Mouse (Mus musculus) hindbrain, embryonic 14.5 days (tissue): ENCODE results near the gene Myo1f. TPM values are rescaled to one million over a fixed set of nuclear protein-coding genes. Genes with fewer than 3 reads are reported as not detected.

ENCODE experiments used
- ATAC-seq: fragments of 200-750 bp; cut with Nextera tagmentation; 2 replicates; pipeline ENCODE4 v1.8.0; 2017; ENCODE audit warnings: moderate number of reproducible peaks, mild to moderate bottlenecking, moderate TSS enrichment, moderate library complexity; ENCODE audit not compliant: low FRiP score
- DNase-seq: peaks from one replicate; pipeline ENCODE4 v3.0.0-alpha.2; 2015; ENCODE audit warnings: low spot score
- H3K27ac ChIP-seq: fragments of 300-500 bp; sonication (generic); 2 replicates; pipeline ENCODE4 v1.5.1; 2014; ENCODE audit warnings: mild to moderate bottlenecking, moderate library complexity
- H3K27me3 ChIP-seq: fragments of 300-500 bp; sonication (generic); 2 replicates; pipeline ENCODE4 v1.6.1; 2014; ENCODE audit warnings: mild to moderate bottlenecking, low read length, mixed read lengths; ENCODE audit not compliant: control insufficient read depth, insufficient read depth
- H3K36me3 ChIP-seq: fragments of 300-500 bp; sonication (generic); replicated peaks from 2 replicates; pipeline ENCODE4 v1.6.1; 2014; ENCODE audit not compliant: control insufficient read depth, insufficient read depth
- H3K4me1 ChIP-seq: fragments of 300-500 bp; sonication (generic); replicated peaks from 2 replicates; pipeline ENCODE4 v1.6.1; 2014; ENCODE audit warnings: antibody characterized with exemption, low read length, mixed read lengths; ENCODE audit not compliant: control insufficient read depth, insufficient read depth
- H3K4me2 ChIP-seq: fragments of 300-500 bp; sonication (generic); replicated peaks from 2 replicates; pipeline ENCODE4 v1.6.1; 2014; ENCODE audit warnings: mild to moderate bottlenecking, moderate library complexity
- H3K4me3 ChIP-seq: fragments of 300-500 bp; sonication (generic); replicated peaks from 2 replicates; pipeline ENCODE4 v1.5.1; 2014; ENCODE audit warnings: mild to moderate bottlenecking, low read length
- H3K9ac ChIP-seq: fragments of 300-500 bp; sonication (generic); 2 replicates; pipeline ENCODE4 v1.6.1; 2014
- H3K9me3 ChIP-seq: fragments of 300-500 bp; sonication (generic); 2 replicates; pipeline ENCODE4 v1.6.1; 2016; ENCODE audit warnings: low read length; ENCODE audit not compliant: control insufficient read depth
- WGBS: fragments of 180-500 bp; shearing (Covaris S2); extraction: QIAGEN DNeasy Blood & Tissue Kit; methylation state at CpG from one replicate; pipeline ENCODE4 v1.1.7; 2014; 5-methylcytosine and 5-hydroxymethylcytosine counted together
- polyA plus RNA-seq: library from polyadenylated mRNA; unstranded; fragments of >200 nt; fragmentation: Nextera tagmentation; extraction: Ambion mirVana; gene quantifications from 2 replicates; pipeline ENCODE4 v1.2.1, GENCODE M21; 2014

Myo1f gene
- polyA plus RNA-seq, 1 experiment from 2014 or later = 2.0 TPM

DNA sequence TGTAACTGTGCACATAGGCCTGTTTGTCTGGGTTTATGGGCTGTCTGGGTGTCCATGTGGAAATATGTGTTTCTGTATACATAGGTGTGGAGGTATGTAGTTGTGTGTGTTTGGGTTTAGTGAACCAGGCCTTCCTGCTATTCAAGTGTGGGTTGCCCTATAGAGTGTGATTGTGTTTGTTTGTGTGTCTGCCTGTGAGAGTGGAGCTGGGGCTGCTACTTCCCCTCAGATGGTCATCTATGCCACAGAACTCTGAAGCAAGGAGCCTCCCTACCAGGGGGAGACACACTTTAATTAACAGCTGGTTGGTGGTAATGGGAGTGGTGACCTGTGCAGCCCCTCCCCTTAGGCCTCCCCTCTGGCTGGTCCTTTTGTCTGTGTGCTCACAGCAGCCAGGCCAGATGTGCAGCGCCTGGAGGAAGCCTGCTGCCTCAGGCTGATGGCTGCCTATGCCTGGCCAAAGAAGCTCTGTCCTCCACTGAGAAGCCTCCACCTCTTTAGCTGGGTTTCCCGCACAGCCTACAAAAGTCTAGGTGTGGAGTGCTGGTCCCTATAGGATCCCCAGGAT is 30.6 kb upstream of the Myo1f start:
- Histone ChIP-seq H3K9ac (peak overlapping the region; percentile 76), H3K27me3 (no peaks in the 10 kb centered on the region), H3K4me2 (peak overlapping the region; percentile 66), H3K36me3 (peaks cover 17% of the 10 kb centered on the region), H3K4me3 (peak overlapping the region; percentile 69), H3K9me3 (no peaks in the 10 kb centered on the region), H3K27ac (peak overlapping the region; percentile 64), H3K4me1 (peaks cover 16% of the 10 kb centered on the region)
- DNase-seq = no peak
- ATAC-seq = 0 out of 2 replicates have a peak, but pooled peaks have one; percentile 21
- 4% methylated on average over 2 of the region's 2 CpGs for WGBS

DNA sequence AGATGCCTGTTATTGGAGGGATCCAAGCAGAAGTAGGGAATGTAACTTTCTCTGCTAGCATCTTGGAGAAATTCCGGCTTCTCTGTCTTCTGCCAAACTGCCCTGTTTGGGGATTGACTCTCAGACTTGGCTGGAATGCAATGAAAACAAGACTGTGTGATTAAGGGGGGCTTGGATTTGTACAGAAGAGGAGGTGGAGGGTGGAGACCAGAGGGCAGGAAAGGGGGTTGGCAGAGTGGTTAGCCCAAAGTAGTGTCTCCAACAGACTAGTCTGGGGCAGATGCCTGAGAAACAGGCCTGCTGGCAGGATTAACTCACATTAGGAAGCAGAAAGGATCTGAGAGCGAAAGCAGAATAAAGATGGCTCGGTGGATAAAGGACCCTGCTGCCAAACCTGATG is 29.0 kb upstream of the Myo1f start:
- DNase-seq = no peak
- H3K9me3 ChIP-seq = no peaks in the 10 kb centered on the region
- 77% methylated on average over 3 of the region's 3 CpGs for WGBS
- ATAC-seq = no peak
- peaks cover 16% of the 10 kb centered on the region for H3K4me1 ChIP-seq
- no peak overlapping the region for H3K27ac ChIP-seq
- H3K4me2 ChIP-seq = no peak overlapping the region
- peaks cover 33% of the 10 kb centered on the region for H3K36me3 ChIP-seq
- H3K9ac ChIP-seq = no peak overlapping the region
- H3K4me3 ChIP-seq = no peak overlapping the region
- no peaks in the 10 kb centered on the region for H3K27me3 ChIP-seq

DNA sequence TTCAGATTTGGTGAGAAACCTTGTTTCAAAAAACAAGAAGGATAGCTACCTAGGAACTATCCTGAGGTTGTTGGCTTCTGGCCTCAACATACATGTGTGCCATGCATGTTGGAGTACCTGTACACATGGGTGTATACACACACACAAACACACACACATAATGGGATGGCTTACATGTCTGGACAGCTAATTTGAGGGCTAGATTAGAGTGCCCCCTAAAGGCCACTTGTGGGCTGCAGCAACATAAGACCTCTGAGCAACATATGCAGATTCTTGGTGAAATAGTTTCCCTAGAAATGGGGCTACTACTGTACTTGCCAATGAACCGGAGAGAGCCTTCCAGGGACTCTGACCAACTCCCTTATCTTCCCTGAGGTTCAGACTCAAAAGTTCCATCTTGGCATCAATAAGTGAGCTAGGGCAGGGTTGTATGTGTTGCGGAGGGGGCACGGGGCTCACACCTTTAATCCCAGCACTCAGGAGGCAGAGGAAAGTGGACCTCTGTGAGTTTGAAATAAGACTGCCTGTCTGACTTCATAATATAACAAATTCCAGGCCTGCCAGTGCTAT is 16.3 kb upstream of the Myo1f start:
- Histone ChIP-seq H3K4me3 (no peak overlapping the region), H3K9ac (no peak overlapping the region), H3K27me3 (no peaks in the 10 kb centered on the region), H3K27ac (no peak overlapping the region), H3K36me3 (peaks cover 65% of the 10 kb centered on the region), H3K4me1 (no peaks in the 10 kb centered on the region), H3K4me2 (no peak overlapping the region), H3K9me3 (no peaks in the 10 kb centered on the region)
- DNase-seq (peak; percentile 64), ATAC-seq (0 out of 2 replicates have a peak, but pooled peaks have one; percentile 40)
- WGBS = 91% methylated on average over 3 of the region's 3 CpGs

DNA sequence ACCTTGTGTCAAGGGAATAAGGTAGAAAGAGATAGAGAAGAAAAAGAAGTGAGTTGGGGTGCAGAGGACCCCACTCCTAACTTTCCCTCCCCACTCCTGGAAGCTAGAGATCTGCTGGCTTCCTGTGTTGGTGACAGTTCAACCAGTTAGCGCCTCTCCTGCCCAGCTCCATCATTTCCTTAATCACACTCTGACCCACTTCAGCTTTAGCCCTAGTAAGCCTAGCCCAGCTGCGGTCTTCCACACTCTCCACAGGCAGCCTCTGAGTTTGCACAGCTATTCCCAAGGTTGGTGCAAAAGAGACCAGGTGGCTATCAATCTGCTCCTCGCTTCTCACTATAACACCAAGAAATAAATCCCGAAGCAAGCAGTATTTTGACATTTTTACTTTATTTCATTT is 15.6 kb upstream of the Myo1f start:
- no peaks in the 10 kb centered on the region for H3K27me3 ChIP-seq
- DNase-seq (no peak), ATAC-seq (no peak)
- no peak overlapping the region for H3K4me3 ChIP-seq
- WGBS = 97% methylated on average over 4 of the region's 4 CpGs
- peaks cover 67% of the 10 kb centered on the region for H3K36me3 ChIP-seq
- no peak overlapping the region for H3K27ac ChIP-seq
- H3K9me3 ChIP-seq = no peaks in the 10 kb centered on the region
- no peaks in the 10 kb centered on the region for H3K4me1 ChIP-seq
- no peak overlapping the region for H3K4me2 ChIP-seq
- H3K9ac ChIP-seq = no peak overlapping the region

DNA sequence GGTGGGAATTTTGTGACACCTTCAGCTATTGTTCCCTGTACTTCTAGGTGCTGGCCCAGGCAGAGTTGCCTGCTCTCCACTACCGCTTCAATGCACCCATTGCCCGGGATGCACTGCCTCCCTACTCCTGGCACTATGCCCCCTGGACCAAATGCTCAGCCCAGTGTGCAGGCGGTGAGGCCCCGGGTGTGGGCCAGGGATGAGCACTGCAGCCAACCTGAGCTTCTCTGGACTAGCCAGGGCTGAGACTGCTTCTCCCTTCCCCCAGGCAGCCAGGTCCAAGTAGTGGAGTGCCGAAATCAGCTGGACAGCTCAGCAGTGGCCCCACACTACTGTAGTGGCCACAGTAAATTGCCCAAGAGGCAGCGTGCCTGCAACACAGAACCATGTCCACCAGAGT is 6.3 kb upstream of the Myo1f start:
- no peak overlapping the region for H3K27ac ChIP-seq
- ATAC-seq = no peak
- H3K27me3 ChIP-seq = no peaks in the 10 kb centered on the region
- no peak for DNase-seq
- peaks cover 67% of the 10 kb centered on the region for H3K36me3 ChIP-seq
- no peak overlapping the region for H3K4me2 ChIP-seq
- H3K4me3 ChIP-seq = no peak overlapping the region
- no peaks in the 10 kb centered on the region for H3K9me3 ChIP-seq
- H3K9ac ChIP-seq = no peak overlapping the region
- no peaks in the 10 kb centered on the region for H3K4me1 ChIP-seq
- WGBS = 92% methylated on average over 6 of the region's 6 CpGs

DNA sequence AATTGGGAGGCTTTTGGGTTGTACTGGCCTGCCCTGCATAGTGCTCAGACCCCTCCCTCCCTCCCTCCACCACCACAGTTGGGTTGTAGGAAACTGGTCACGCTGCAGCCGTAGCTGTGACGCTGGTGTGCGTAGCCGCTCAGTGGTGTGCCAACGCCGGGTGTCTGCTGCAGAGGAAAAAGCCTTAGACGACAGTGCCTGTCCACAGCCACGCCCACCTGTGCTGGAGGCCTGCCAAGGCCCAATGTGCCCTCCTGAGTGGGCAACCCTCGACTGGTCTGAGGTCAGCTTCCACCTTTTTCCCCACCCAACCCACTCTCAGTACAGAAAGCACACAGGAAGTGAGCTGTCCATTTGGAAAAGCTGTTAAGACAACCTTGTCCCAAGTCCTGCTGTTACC is 5.1 kb upstream of the Myo1f start:
- Histone ChIP-seq H3K9me3 (no peaks in the 10 kb centered on the region), H3K4me2 (no peak overlapping the region), H3K36me3 (peaks cover 55% of the 10 kb centered on the region), H3K4me3 (no peak overlapping the region), H3K27me3 (no peaks in the 10 kb centered on the region), H3K27ac (no peak overlapping the region), H3K9ac (no peak overlapping the region), H3K4me1 (no peaks in the 10 kb centered on the region)
- ATAC-seq = no peak
- DNase-seq = no peak
- WGBS = 84% methylated on average over 10 of the region's 10 CpGs

DNA sequence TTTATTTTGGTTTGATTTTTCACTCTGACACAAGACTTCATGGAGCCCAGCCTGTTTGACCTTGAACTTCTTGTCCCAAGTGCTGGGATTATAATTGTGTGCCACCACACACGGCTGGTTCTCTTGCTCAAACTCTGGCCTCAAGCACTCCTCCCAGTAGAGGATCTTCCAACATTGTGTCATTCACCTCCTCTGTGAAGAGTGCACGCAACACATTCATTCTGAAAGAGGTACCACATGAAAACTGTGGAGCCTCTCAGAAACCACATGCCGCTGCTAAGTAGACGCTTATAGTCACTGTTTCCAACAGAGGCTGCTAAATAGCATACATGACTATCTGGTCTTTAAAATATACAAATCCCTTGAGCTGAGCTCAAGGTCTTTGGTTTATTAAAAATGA is 3.4 kb upstream of the Myo1f start:
- H3K4me3 ChIP-seq = no peak overlapping the region
- H3K9ac ChIP-seq = no peak overlapping the region
- no peak overlapping the region for H3K4me2 ChIP-seq
- H3K27me3 ChIP-seq = no peaks in the 10 kb centered on the region
- no peaks in the 10 kb centered on the region for H3K9me3 ChIP-seq
- peaks cover 48% of the 10 kb centered on the region for H3K36me3 ChIP-seq
- no peak overlapping the region for H3K27ac ChIP-seq
- H3K4me1 ChIP-seq = no peaks in the 10 kb centered on the region
- no peak for DNase-seq
- ATAC-seq = no peak
- WGBS = 97% methylated on average over 4 of the region's 4 CpGs

DNA sequence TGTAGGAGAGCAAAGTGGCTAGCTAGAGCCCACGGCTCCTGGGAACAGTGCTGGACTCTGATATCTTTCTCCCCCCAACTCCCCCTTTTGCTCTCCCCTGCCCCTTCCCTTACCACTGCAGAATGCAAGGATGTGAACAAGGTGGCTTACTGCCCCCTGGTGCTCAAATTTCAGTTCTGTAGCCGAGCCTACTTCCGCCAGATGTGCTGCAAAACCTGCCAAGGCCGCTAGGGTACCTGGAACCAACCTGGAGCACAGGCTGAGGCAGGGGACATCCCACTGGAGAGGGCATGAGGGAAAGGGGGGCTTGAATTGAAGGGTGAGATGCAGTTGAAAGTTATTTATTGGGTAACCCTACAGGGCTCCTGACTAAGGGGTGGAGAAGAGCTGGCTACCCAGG is 2.5 kb upstream of the Myo1f start:
- DNase-seq (peak; percentile 27), ATAC-seq (0 out of 2 replicates have a peak, but pooled peaks have one; percentile 2)
- no peak overlapping the region for H3K27ac ChIP-seq
- 54% methylated on average over 4 of the region's 4 CpGs for WGBS
- no peak overlapping the region for H3K9ac ChIP-seq
- H3K4me2 ChIP-seq = no peak overlapping the region
- peaks cover 42% of the 10 kb centered on the region for H3K36me3 ChIP-seq
- no peaks in the 10 kb centered on the region for H3K4me1 ChIP-seq
- H3K4me3 ChIP-seq = no peak overlapping the region
- no peaks in the 10 kb centered on the region for H3K9me3 ChIP-seq
- H3K27me3 ChIP-seq = no peaks in the 10 kb centered on the region

DNA sequence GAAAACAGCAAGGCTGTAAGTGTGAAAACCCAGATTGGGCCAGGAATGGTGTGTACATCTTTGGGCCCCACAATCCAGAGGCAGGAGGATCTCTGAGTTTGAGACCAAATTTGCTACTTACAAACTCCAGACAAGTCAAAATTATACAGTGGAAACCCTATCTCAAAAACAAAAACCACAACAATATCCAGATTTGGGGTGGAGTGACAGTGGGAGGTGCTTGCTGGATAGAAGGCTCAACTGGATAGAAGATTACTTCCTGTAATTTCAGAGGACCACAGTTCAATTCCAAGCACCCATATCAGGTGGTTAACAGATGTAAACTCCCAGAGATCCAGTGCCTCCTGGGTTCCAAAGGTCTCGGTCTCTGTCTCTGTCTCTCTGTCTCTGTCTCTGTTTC is 971 bp upstream of the Myo1f start:
- H3K27ac ChIP-seq = no peak overlapping the region
- H3K4me2 ChIP-seq = no peak overlapping the region
- H3K4me3 ChIP-seq = no peak overlapping the region
- H3K36me3 ChIP-seq = peaks cover 26% of the 10 kb centered on the region
- no peaks in the 10 kb centered on the region for H3K27me3 ChIP-seq
- ATAC-seq (no peak), DNase-seq (no peak)
- no peaks in the 10 kb centered on the region for H3K4me1 ChIP-seq
- WGBS = 95% methylated on average over 1 of the region's 1 CpGs
- H3K9ac ChIP-seq = no peak overlapping the region
- H3K9me3 ChIP-seq = no peaks in the 10 kb centered on the region

DNA sequence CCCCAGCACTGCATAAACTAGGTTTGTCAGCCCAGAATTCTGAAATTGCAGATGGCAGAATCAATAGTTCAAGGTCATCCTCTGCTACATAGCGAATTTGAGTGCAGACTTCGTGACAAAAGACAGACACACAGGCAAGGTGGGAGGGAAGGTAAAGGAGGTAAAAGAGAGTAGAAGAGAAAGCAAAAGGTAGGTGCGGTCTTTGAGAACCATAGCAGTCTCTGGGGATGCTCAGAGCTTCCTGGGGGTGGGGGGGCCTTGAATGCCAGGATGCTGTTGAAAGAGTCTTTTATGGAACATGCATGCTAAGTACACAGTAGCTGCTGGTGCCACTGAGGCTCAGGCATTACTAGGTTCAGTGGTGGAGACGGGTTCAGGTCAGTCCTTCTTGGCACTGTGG is 2.4 kb downstream of the Myo1f start:
- Histone ChIP-seq H3K9ac (no peak overlapping the region), H3K9me3 (no peaks in the 10 kb centered on the region), H3K36me3 (no peaks in the 10 kb centered on the region), H3K4me2 (no peak overlapping the region), H3K27me3 (no peaks in the 10 kb centered on the region), H3K4me1 (no peaks in the 10 kb centered on the region), H3K4me3 (no peak overlapping the region), H3K27ac (no peak overlapping the region)
- DNase-seq (no peak), ATAC-seq (no peak)
- 79% methylated on average over 4 of the region's 4 CpGs for WGBS
